Mouse (Mus musculus): ENCODE measurements around the gene Art4. TPM values are rescaled to one million over a fixed set of nuclear protein-coding genes. Genes with fewer than 3 reads are reported as not detected.

Art4 gene
- total RNA-seq, 2 experiments from 2014 or later: 14.7 to 18.2 TPM

GRCm38 (mm10) chr6:136874599-136874998 is 17.1 kb upstream of the Art4 start:
- DNase-seq: peak; percentile 31 to 57
- intact Hi-C loops (cut with DNase I): no loop called here

- no peak for DNase-seq
- intact Hi-C loops (cut with DNase I): no loop called here
Measured at GRCm38 (mm10) chr6:136868921-136869320, 11.4 kb upstream of the Art4 start.

- DNase-seq: no peak
- intact Hi-C loops (cut with DNase I): no loop called here
Measured at GRCm38 (mm10) chr6:136866150-136866549, 8.6 kb upstream of the Art4 start.

- no peak for DNase-seq
- intact Hi-C loops (cut with DNase I): no loop called here
Measured at GRCm38 (mm10) chr6:136865360-136865759, 7.8 kb upstream of the Art4 start.

GRCm38 (mm10) chr6:136861020-136861419 is 3.5 kb upstream of the Art4 start:
- intact Hi-C loops (cut with DNase I): loop anchor here (1.0 to 5.0 kb wide), 3 partner anchors 59 to 121 kb away; no protein-coding TSS in a partner anchor
- peak in 1 of 2 experiments; percentile 43 for DNase-seq

GRCm38 (mm10) chr6:136858420-136858819 is 887 bp upstream of the Art4 start:
- intact Hi-C loops (cut with DNase I): no loop called here
- peak in 1 of 2 experiments; percentile 15 for DNase-seq

- peak; percentile 47 to 53 for DNase-seq
- intact Hi-C loops (cut with DNase I): no loop called here
Measured at GRCm38 (mm10) chr6:136857873-136858260, 334 bp upstream of the Art4 start.

- DNase-seq: peak in 1 of 2 experiments; percentile 16
- intact Hi-C loops (cut with DNase I): no loop called here
Measured at GRCm38 (mm10) chr6:136856071-136856636, 1.4 kb downstream of the Art4 start.

- intact Hi-C loops (cut with DNase I): no loop called here
- DNase-seq: no peak
Measured at GRCm38 (mm10) chr6:136855183-136855582, 2.4 kb downstream of the Art4 start.

GRCm38 (mm10) chr6:136854361-136854781 is 3.2 kb downstream of the Art4 start:
- intact Hi-C loops (cut with DNase I): no loop called here
- no peak for DNase-seq

- intact Hi-C loops (cut with DNase I): no loop called here
- no peak for DNase-seq
Measured at GRCm38 (mm10) chr6:136852762-136853161, 4.8 kb downstream of the Art4 start.

- DNase-seq: no peak
- intact Hi-C loops (cut with DNase I): no loop called here
Measured at GRCm38 (mm10) chr6:136852348-136852747, 5.2 kb downstream of the Art4 start.

- DNase-seq: no peak
- intact Hi-C loops (cut with DNase I): no loop called here
Measured at GRCm38 (mm10) chr6:136850267-136850666, 7.3 kb downstream of the Art4 start.

- intact Hi-C loops (cut with DNase I): no loop called here
- no peak for DNase-seq
Measured at GRCm38 (mm10) chr6:136848971-136849370, 8.6 kb downstream of the Art4 start.

- no peak for DNase-seq
- intact Hi-C loops (cut with DNase I): no loop called here
Measured at GRCm38 (mm10) chr6:136848399-136848798, 9.1 kb downstream of the Art4 start.

- intact Hi-C loops (cut with DNase I): no loop called here
- peak; percentile 68 to 74 for DNase-seq
Measured at GRCm38 (mm10) chr6:136847790-136848189, 9.7 kb downstream of the Art4 start.

- intact Hi-C loops (cut with DNase I): no loop called here
- no peak for DNase-seq
Measured at GRCm38 (mm10) chr6:136847267-136847666, 10.3 kb downstream of the Art4 start.

- DNase-seq: no peak
- intact Hi-C loops (cut with DNase I): no loop called here
Measured at GRCm38 (mm10) chr6:136845706-136846480, 11.6 kb downstream of the Art4 start.

- intact Hi-C loops (cut with DNase I): no loop called here
Measured at GRCm38 (mm10) chr6:136844903-136845302, 12.6 kb downstream of the Art4 start.

GRCm38 (mm10) chr6:136837323-136837722 is 20.2 kb downstream of the Art4 start:
- no peak for DNase-seq
- intact Hi-C loops (cut with DNase I): no loop called here

More at GRCm38 (mm10) chr6:136844903-136845302, 12.6 kb downstream of the Art4 start:
- DNase-seq: no peak

GRCm38 (mm10) chr6:136835352-136835751 is 22.2 kb downstream of the Art4 start, which contains the start of gene Smco3:
Smco3 (minus strand) TSS chr6:136835452.
- intact Hi-C loops (cut with DNase I): no loop called here
- no peak for DNase-seq

- DNase-seq: no peak
- intact Hi-C loops (cut with DNase I): loop anchor here (2.0 kb wide), 1 partner anchor 27 kb away; the partner anchor contains the start of gene Hist4h4
Measured at GRCm38 (mm10) chr6:136831712-136832111, 25.8 kb downstream of the Art4 start.

All from heart, postnatal 14 days (tissue).